Mouse (Mus musculus): ENCODE results near the gene Cltb.

Gene Cltb

DNA sequence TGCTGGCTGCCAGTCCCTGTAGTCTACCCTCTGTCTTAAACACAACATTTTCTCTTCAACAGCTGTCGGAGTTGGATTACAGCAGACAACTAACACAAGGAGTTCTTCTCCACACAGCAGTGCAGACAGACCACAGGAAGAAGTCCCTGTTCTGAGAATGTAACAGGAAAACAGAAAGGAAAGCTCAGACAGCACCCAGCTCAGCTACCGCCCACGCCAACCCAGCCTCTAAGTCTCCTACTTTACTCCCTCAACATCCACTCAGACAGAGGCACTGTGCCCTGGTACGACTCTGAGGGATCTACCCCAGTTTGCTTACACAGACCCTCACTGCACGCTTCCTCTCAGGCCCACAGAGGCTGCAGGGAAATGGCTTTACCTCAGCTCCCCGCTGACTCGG, 50.5 kb downstream of the Cltb start:
- DNase-seq = no peak

DNA sequence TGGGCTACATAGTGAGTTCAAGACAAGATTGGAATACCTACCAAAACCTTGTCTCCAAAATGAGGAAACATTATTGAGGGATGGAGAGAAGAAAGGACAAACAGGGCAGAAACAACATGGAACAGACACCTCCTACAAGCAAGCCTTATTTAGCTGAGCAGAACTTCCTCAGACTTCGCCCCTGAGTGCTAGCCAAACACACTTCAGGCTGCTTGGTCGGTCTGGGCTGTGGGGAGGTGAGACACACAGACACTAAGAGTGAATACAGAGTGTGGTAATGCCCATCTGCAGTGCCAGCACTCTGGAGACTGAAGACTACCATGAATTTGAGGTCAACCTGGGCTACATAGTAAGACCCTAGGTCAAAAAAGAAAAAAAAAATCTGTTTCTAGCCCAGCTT, 51.5 kb downstream of the Cltb start:
- no peak for DNase-seq

GRCm38 (mm10) chr13:54557652-54558051, 53.5 kb downstream of the Cltb start:
- DNase-seq = no peak

DNA sequence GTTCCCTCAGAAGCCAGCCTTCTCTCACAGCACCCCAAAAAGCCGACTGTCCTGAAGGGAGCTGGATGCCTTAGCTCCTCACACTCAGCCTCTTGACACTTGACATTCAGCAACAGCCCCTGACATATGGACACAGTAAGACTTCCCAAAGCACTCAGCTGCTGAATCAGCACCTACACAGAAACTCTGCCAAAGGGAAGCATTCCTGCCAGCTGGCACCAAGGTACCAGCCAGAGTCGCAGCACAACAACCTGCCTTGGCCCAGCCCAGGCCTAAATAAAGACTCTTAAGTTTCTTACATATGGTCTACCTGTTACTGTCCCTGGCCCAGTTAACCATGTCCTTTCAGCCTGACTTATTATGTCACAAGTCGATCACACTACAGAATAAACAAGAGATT, 54.3 kb downstream of the Cltb start:
- no peak for DNase-seq

DNA sequence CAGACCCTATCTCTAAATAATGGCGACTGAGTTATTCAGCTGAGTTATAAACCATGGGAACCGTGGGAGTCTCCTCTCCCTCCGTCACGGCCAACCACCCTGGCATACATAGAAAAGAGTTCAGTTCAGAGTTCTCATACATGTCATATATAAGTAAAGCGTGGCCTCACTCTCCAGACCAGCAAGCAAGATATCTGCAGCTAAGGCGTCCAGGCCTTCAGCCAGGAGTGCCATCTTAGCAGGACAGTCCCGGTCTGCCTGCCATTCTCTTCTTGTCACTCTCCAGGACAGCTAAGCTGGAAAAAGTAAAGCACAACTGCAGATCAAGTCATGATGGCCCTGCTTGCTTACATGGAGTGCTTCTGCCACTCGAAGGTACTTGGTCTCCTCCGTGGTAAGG, 55.0 kb downstream of the Cltb start:
- DNase-seq = no peak

DNA sequence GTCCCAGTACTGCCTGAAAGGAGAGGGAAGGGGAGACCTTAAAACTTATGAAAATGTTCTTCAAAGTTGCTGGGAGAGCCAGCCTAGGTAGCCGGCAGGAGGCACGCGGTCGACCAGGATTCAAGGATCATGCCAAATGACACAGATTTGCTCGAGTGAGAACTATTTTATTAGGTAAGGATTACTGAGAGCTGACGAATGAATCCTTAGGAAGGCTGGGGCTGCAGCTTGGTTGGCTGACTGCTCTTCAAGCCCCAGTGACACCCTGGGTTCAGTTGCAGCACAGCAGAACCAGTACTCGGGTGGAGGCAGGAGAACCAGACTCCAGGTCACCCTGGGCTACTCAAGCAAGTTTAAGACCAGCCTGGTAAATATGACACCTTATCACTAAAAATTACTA, 63.1 kb downstream of the Cltb start:
- DNase-seq = no peak
